Mouse (Mus musculus) stomach, embryonic 15.5 days (tissue): ENCODE data around the gene Vmn2r29. TPM values are rescaled to one million over a fixed set of nuclear protein-coding genes. Genes with fewer than 3 reads are reported as not detected.
A peak's percentile ranks its signal among the peaks of the same experiment; 100 is the strongest.
"Not testable (repeated sequence)": the region's sequence is repeated elsewhere in the genome, so short reads cannot be mapped to it uniquely, and the experiment has no call there.

Source experiments
- ATAC-seq: fragments of 200-750 bp; cut with Nextera tagmentation; 2 replicates; pipeline ENCODE4 v1.8.0; 2017; ENCODE audit warnings: low read depth, moderate number of reproducible peaks, moderate TSS enrichment; ENCODE audit not compliant: insufficient read depth, low FRiP score
- H3K27ac ChIP-seq: fragments of 300-500 bp; sonication (generic); 2 replicates; pipeline ENCODE4 v1.5.1; 2015; ENCODE audit warnings: mild to moderate bottlenecking, inconsistent platforms
- H3K27me3 ChIP-seq: fragments of 300-500 bp; sonication (generic); replicated peaks from 2 replicates; pipeline ENCODE4 v1.6.1; 2015; ENCODE audit warnings: inconsistent platforms
- H3K36me3 ChIP-seq: fragments of 300-500 bp; sonication (generic); 2 replicates; pipeline ENCODE4 v1.6.1; 2015; ENCODE audit warnings: inconsistent platforms
- H3K4me1 ChIP-seq: fragments of 300-500 bp; sonication (generic); 2 replicates; pipeline ENCODE4 v1.6.1; 2015; ENCODE audit warnings: inconsistent platforms
- H3K4me2 ChIP-seq: fragments of 300-500 bp; sonication (generic); 2 replicates; pipeline ENCODE4 v1.6.1; 2015; ENCODE audit warnings: mild to moderate bottlenecking, inconsistent platforms
- H3K4me3 ChIP-seq: fragments of 300-500 bp; sonication (generic); replicated peaks from 2 replicates; pipeline ENCODE4 v1.5.1; 2015; ENCODE audit warnings: inconsistent platforms
- H3K9ac ChIP-seq: fragments of 300-500 bp; sonication (generic); 2 replicates; pipeline ENCODE4 v1.6.1; 2015; ENCODE audit warnings: inconsistent platforms
- H3K9me3 ChIP-seq: fragments of 300-500 bp; sonication (generic); 2 replicates; pipeline ENCODE4 v1.6.1; 2016; ENCODE audit warnings: inconsistent platforms
- WGBS: fragments of 180-500 bp; shearing (Covaris S2); methylation state at CpG from one replicate; pipeline ENCODE4 v1.1.7; 2015; 5-methylcytosine and 5-hydroxymethylcytosine counted together
- polyA plus RNA-seq: library from polyadenylated mRNA; unstranded; fragments of >200 nt; fragmentation: Nextera tagmentation; extraction: Ambion mirVana; gene quantifications from 2 replicates; pipeline ENCODE4 v1.2.1, GENCODE M21; 2015

Gene Vmn2r29
- polyA plus RNA-seq: 0.15 and 0.62 TPM in 2 replicates

DNA sequence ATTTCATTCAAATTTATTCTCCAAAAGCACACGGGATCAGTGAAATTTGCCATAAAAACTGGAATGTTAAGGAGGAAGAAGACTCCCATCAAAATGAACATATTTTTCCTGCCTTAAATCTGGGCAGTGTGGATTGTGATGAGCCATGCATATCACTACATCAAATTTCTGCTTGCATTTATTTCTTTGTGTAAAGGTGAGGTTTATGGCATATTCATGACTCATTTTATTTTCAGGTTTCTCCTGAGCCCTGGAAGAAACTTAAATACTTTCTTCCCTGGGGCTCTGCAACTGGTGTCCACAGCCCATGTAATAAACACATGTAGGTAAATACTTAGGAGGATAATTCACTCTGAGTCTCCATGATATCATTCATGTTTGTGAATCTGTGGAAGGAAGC, at the start of gene Vmn2r29:
Vmn2r29 (minus strand) TSS at position 101 of the 400 bp plus-strand sequence.
- not testable (repeated sequence) for ATAC-seq, H3K9me3 ChIP-seq, H3K4me2 ChIP-seq, H3K9ac ChIP-seq, H3K4me1 ChIP-seq, H3K4me3 ChIP-seq, H3K36me3 ChIP-seq, H3K27me3 ChIP-seq, H3K27ac ChIP-seq
- WGBS: no CpG with 5 or more reads among the region's 1 CpGs

- Histone ChIP-seq H3K4me2 (no peak overlapping the region), H3K27ac (no peak overlapping the region), H3K27me3 (no peaks in the 10 kb centered on the region), H3K9ac (no peak overlapping the region), H3K36me3 (peaks cover 27% of the 10 kb centered on the region), H3K9me3 (no peaks in the 10 kb centered on the region), H3K4me1 (0 out of 2 replicates have a peak, but pooled peaks cover 1% of the 10 kb centered on the region), H3K4me3 (no peak overlapping the region)
- WGBS: 78% methylated on average over 16 of the region's 16 CpGs
- ATAC-seq: no peak
Measured at GRCm38 (mm10) chr7:7295595-7295994, 48.5 kb upstream of the Vmn2r29 start.

GRCm38 (mm10) chr7:7281383-7281782, 34.3 kb upstream of the Vmn2r29 start:
- H3K9ac ChIP-seq: no peak overlapping the region
- no peak for ATAC-seq
- no peaks in the 10 kb centered on the region for H3K4me1 ChIP-seq
- peaks cover 3% of the 10 kb centered on the region; the same call in 1 of the 2 replicates for H3K36me3 ChIP-seq
- no peak overlapping the region for H3K4me2 ChIP-seq
- H3K27me3 ChIP-seq: no peaks in the 10 kb centered on the region
- H3K9me3 ChIP-seq: 0 out of 2 replicates have a peak, but pooled peaks cover 3% of the 10 kb centered on the region
- no peak overlapping the region for H3K4me3 ChIP-seq
- WGBS: 50% methylated on average over 1 of the region's 1 CpGs
- H3K27ac ChIP-seq: no peak overlapping the region

DNA sequence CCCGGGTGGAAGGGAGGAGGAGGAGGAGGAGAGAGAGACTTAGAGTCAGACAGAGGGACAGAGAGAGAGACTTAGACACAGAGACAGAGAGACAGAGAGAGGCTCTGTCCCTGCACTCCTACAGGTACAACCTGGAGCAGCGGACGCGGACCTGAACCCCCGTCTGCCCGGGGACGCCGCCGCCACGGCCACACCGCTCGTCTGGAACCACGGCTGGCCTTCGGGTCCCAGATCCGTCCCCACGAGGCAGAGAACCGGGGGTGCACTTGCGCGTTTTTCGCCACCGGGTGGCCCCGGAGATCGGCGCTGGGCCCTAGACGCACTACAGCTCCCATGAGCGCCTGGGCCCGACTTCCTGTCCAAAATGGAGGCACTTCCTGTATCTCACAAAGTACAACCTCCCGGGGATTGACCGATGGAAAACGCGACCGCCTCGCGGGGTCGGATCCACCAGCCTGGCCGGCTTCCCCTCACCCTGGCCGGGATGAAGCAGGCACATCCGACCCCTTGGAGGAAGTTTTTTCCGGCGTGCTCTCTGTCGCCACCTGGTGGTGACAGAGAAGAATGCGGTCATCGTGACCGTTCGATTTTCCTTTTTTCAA, 30.9 kb upstream of the Vmn2r29 start, which contains the start of gene Gm45844:
Gm45844 (minus strand) TSS at position 324 of the 602 bp plus-strand sequence.
- H3K27me3 ChIP-seq, H3K9ac ChIP-seq, H3K36me3 ChIP-seq, H3K9me3 ChIP-seq, H3K4me1 ChIP-seq: not testable (repeated sequence)
- WGBS: 42% methylated on average over 45 of the region's 45 CpGs
- Histone ChIP-seq H3K4me3 (peak within 1 kb of the TSS; percentile 38), H3K27ac (peak within 1 kb of the TSS; percentile 41), H3K4me2 (peak within 1 kb of the TSS; percentile 40)
- ATAC-seq: peak; percentile 99

GRCm38 (mm10) chr7:7277556-7277955, 30.4 kb upstream of the Vmn2r29 start:
- not testable (repeated sequence) for H3K36me3 ChIP-seq, H3K4me1 ChIP-seq, H3K9ac ChIP-seq, H3K27me3 ChIP-seq, H3K9me3 ChIP-seq
- Histone ChIP-seq H3K4me2 (peak overlapping the region; percentile 40), H3K27ac (peak overlapping the region; percentile 41), H3K4me3 (peak overlapping the region; percentile 38)
- 52% methylated on average over 24 of the region's 24 CpGs for WGBS
- peak; percentile 69 for ATAC-seq

GRCm38 (mm10) chr7:7209313-7210151, 37.6 kb downstream of the Vmn2r29 start, which contains the start of gene Zfp772:
TSS of gene Zfp772 (minus strand) at chr7:7209998.
- not testable (repeated sequence) for ATAC-seq
- 3% methylated on average over 24 of the region's 24 CpGs for WGBS

DNA sequence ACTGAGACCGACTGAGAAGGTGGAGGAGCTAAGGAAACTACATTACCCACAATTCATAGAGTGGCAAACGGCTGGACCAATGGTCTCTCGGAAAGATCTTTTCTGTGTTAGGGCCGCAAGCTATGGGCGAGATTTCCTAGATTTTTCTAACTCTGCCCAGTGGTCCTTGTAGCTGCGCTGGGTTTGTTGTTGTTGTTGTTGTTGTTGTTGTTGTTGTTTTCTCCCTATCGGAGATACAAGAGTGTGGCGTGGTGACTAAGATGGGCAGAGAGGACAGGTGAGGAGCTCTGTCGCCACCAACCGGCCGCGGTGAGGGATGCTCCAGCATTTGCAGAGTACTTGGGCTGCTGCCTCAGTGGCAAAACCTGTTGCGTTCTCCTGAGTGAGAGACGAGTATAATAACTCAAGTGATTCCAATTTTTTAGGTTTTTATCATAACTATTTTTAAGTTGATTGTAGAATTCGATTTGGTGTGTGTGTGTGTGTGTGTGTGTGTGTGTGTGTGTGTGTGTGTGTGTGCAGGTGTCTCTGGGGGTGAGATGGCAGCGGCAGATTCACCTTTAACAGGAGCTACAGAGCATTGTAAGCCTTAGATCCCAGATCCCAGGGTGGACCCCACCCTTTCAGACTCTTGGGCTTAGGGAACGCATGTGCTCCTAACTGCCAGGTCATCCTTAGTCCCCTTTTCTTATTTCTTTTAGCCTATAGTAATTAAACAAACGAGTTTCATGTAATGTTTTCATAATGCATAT, 58.8 kb downstream of the Vmn2r29 start:
- 9% methylated on average over 18 of the region's 18 CpGs for WGBS
- H3K4me3 ChIP-seq: peak overlapping the region; percentile 53
- ATAC-seq: peak; percentile 93
- H3K36me3 ChIP-seq: no peaks in the 10 kb centered on the region
- no peaks in the 10 kb centered on the region for H3K27me3 ChIP-seq
- 0 out of 2 replicates have a peak, but pooled peaks cover 4% of the 10 kb centered on the region for H3K4me1 ChIP-seq
- no peak overlapping the region for H3K27ac ChIP-seq
- no peak overlapping the region for H3K9ac ChIP-seq
- H3K9me3 ChIP-seq: no peaks in the 10 kb centered on the region
- peak overlapping the region; percentile 49 for H3K4me2 ChIP-seq

More at GRCm38 (mm10) chr7:7209313-7210151, 37.6 kb downstream of the Vmn2r29 start, which contains the start of gene Zfp772:
- not testable (repeated sequence) for H3K9me3 ChIP-seq, H3K27ac ChIP-seq, H3K27me3 ChIP-seq, H3K4me1 ChIP-seq, H3K36me3 ChIP-seq
- Histone ChIP-seq H3K4me3 (peak within 1 kb of the TSS; percentile 55), H3K9ac (0 out of 2 replicates have a peak within 1 kb of the TSS, but pooled peaks have one; percentile 39), H3K4me2 (peak within 1 kb of the TSS; percentile 58)

GRCm38 (mm10) chr7:7187417-7188190, 59.5 kb downstream of the Vmn2r29 start:
- H3K4me3 ChIP-seq: peak overlapping the region; percentile 53
- no peaks in the 10 kb centered on the region for H3K27me3 ChIP-seq
- peaks cover 4% of the 10 kb centered on the region; the same call in 1 of the 2 replicates for H3K36me3 ChIP-seq
- H3K9ac ChIP-seq: no peak overlapping the region
- 0 out of 2 replicates have a peak, but pooled peaks cover 4% of the 10 kb centered on the region for H3K4me1 ChIP-seq
- no peaks in the 10 kb centered on the region for H3K9me3 ChIP-seq
- ATAC-seq: peak; percentile 42; the same call in 1 of the 2 replicates
- WGBS: 17% methylated on average over 13 of the region's 13 CpGs
- peak overlapping the region; percentile 49 for H3K4me2 ChIP-seq
- no peak overlapping the region for H3K27ac ChIP-seq

DNA sequence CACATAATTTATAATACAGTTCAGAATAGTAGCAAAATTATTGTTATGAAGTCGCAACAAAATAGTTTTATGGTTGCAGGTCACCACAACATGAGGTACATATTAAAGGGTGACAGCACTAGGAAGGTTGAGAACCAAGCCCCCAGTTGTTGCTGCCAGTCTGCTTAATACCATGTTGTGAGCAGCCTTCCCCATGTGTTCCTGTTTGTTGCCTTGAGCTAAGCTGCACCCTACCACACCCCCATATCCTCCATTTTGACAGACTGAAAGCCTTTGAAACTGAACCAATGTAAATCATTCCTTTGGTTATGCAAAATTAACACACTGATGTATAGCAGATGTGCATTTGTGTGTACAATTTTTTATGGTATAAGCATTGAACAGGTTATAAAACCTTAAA, 61.2 kb downstream of the Vmn2r29 start:
- Histone ChIP-seq H3K27me3 (no peaks in the 10 kb centered on the region), H3K36me3 (peaks cover 14% of the 10 kb centered on the region; the same call in 1 of the 2 replicates), H3K27ac (no peak overlapping the region), H3K4me2 (no peak overlapping the region), H3K4me1 (0 out of 2 replicates have a peak, but pooled peaks cover 4% of the 10 kb centered on the region), H3K9ac (no peak overlapping the region), H3K9me3 (no peaks in the 10 kb centered on the region), H3K4me3 (no peak overlapping the region)
- no peak for ATAC-seq
- 85% methylated on average over 1 of the region's 1 CpGs for WGBS
